Mouse (Mus musculus) embryonic facial prominence, embryonic 12.5 days (tissue): ENCODE results near the gene Cpt2. TPM values are rescaled to one million over a fixed set of nuclear protein-coding genes. Genes with fewer than 3 reads are reported as not detected.

Source experiments
- ATAC-seq: fragments of 200-750 bp; cut with Nextera tagmentation; 2 replicates; pipeline ENCODE4 v1.8.0; 2017; ENCODE audit not compliant: insufficient number of reproducible peaks, insufficient read depth, low FRiP score, low TSS enrichment
- H3K27ac ChIP-seq: fragments of 300-500 bp; sonication (generic); 2 replicates; pipeline ENCODE4 v1.5.1; 2016; ENCODE audit warnings: mild to moderate bottlenecking
- H3K27me3 ChIP-seq: fragments of 300-500 bp; sonication (generic); 2 replicates; pipeline ENCODE4 v1.6.1; 2016; ENCODE audit warnings: mild to moderate bottlenecking, moderate library complexity
- H3K36me3 ChIP-seq: fragments of 300-500 bp; sonication (generic); 2 replicates; pipeline ENCODE4 v1.6.1; 2016; ENCODE audit warnings: mild to moderate bottlenecking
- H3K4me1 ChIP-seq: fragments of 300-500 bp; sonication (generic); 2 replicates; pipeline ENCODE4 v1.6.1; 2016
- H3K4me2 ChIP-seq: fragments of 300-500 bp; sonication (generic); replicated peaks from 2 replicates; pipeline ENCODE4 v1.6.1; 2016; ENCODE audit warnings: mild to moderate bottlenecking, moderate library complexity
- H3K4me3 ChIP-seq: fragments of 300-500 bp; sonication (generic); 2 replicates; pipeline ENCODE4 v1.5.1; 2016; ENCODE audit warnings: mild to moderate bottlenecking
- H3K9ac ChIP-seq: fragments of 300-500 bp; sonication (generic); 2 replicates; pipeline ENCODE4 v1.6.1; 2016; ENCODE audit warnings: mild to moderate bottlenecking, moderate library complexity
- H3K9me3 ChIP-seq: fragments of 300-500 bp; sonication (generic); 2 replicates; pipeline ENCODE4 v1.6.1; 2016; ENCODE audit warnings: mild to moderate bottlenecking, moderate library complexity
- WGBS: fragments of 180-500 bp; shearing (Covaris S2); methylation state at CpG from one replicate; pipeline ENCODE4 v1.1.7; 2016; 5-methylcytosine and 5-hydroxymethylcytosine counted together
- polyA plus RNA-seq: library from polyadenylated mRNA; unstranded; fragments of >200 nt; fragmentation: Nextera tagmentation; extraction: Ambion mirVana; gene quantifications from 2 replicates; pipeline ENCODE4 v1.2.1, GENCODE M21; 2016

The Cpt2 gene
- polyA plus RNA-seq, 1 experiment from 2014 or later: 31.1 TPM

GRCm38 (mm10) chr4:107864866-107865265, 58.5 kb downstream of the Cpt2 start:
- Histone ChIP-seq H3K9ac (no peak overlapping the region), H3K36me3 (peaks cover 3% of the 10 kb centered on the region; the same call in 1 of the 2 replicates), H3K4me2 (no peak overlapping the region), H3K27me3 (no peaks in the 10 kb centered on the region), H3K9me3 (no peaks in the 10 kb centered on the region), H3K27ac (no peak overlapping the region), H3K4me1 (no peaks in the 10 kb centered on the region), H3K4me3 (no peak overlapping the region)
- 82% methylated on average over 4 of the region's 4 CpGs for WGBS
- no peak for ATAC-seq

GRCm38 (mm10) chr4:107858995-107859394, 64.4 kb downstream of the Cpt2 start:
- 90% methylated on average over 7 of the region's 7 CpGs for WGBS
- no peak for ATAC-seq

DNA sequence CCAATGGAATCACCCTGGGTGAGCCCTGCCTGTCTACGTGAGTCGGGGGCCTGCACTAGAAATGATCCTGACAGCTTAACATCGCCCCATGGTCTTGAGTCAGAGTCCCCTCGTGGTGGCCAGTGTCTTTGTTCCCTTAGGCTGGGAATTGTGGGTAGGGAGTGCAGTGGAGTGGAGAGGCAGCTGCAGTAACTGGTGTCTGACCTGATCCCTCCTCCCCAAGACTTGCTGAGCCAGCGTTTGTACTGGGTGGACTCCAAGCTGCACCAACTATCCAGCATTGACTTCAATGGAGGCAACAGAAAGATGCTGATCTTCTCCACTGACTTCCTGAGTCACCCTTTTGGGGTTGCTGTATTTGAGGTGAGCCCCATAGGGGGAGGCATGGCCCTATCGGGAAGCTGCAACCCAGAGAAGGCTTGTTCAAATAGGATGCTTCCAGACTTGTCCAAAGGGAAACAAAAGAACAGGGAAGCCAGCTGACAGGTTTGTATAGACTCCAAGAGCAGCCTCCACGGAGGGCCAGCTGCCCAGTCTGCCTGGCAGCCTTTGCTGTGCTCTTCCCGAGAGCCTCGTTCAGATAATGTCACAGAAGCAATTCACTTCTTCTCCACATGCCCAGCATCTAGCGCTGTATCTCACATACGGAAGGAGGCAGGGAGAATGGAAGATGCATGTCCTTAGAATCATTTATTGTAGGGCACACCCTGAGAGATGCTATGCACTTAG, 66.3 kb downstream of the Cpt2 start:
- H3K4me1 ChIP-seq: no peaks in the 10 kb centered on the region
- H3K4me3 ChIP-seq: no peak overlapping the region
- no peaks in the 10 kb centered on the region for H3K27me3 ChIP-seq
- no peak overlapping the region for H3K9ac ChIP-seq
- no peak overlapping the region for H3K4me2 ChIP-seq
- no peak for ATAC-seq
- 78% methylated on average over 11 of the region's 11 CpGs for WGBS
- H3K27ac ChIP-seq: no peak overlapping the region
- no peaks in the 10 kb centered on the region for H3K9me3 ChIP-seq
- peaks cover 3% of the 10 kb centered on the region; the same call in 1 of the 2 replicates for H3K36me3 ChIP-seq

More at GRCm38 (mm10) chr4:107858995-107859394, 64.4 kb downstream of the Cpt2 start:
- no peak overlapping the region for H3K4me2 ChIP-seq
- H3K9ac ChIP-seq: no peak overlapping the region
- H3K27me3 ChIP-seq: no peaks in the 10 kb centered on the region
- no peak overlapping the region for H3K4me3 ChIP-seq
- no peaks in the 10 kb centered on the region for H3K4me1 ChIP-seq
- H3K9me3 ChIP-seq: no peaks in the 10 kb centered on the region
- peaks cover 3% of the 10 kb centered on the region; the same call in 1 of the 2 replicates for H3K36me3 ChIP-seq
- H3K27ac ChIP-seq: no peak overlapping the region

Other genes with a start within 250 kb of the Cpt2 start
- 2.1 and 2.6 TPM in 2 replicates for gene Dmrtb1, start 239.4 kb downstream of the Cpt2 start, polyA plus RNA-seq
- gene Lrp8, start 121.3 kb downstream of the Cpt2 start, polyA plus RNA-seq: 6.2 and 7.2 TPM in 2 replicates
- gene Magoh, start 43.9 kb downstream of the Cpt2 start, polyA plus RNA-seq: 217 and 223 TPM in 2 replicates
- 126 and 132 TPM in 2 replicates for gene 0610037L13Rik, start 33.8 kb downstream of the Cpt2 start, polyA plus RNA-seq
- not detected in 2 replicates for gene Slc1a7, start 44.7 kb upstream of the Cpt2 start, polyA plus RNA-seq
- gene Podn, start 172.8 kb upstream of the Cpt2 start, polyA plus RNA-seq: 0.41 and 0.79 TPM in 2 replicates
- gene Scp2, start 221.4 kb upstream of the Cpt2 start, polyA plus RNA-seq: 156 and 162 TPM in 2 replicates
- gene Echdc2, start 241.8 kb upstream of the Cpt2 start, polyA plus RNA-seq: 35.2 and 35.7 TPM in 2 replicates